Mouse (Mus musculus): Measurements from ENCODE around the gene Tenm3.

The Tenm3 gene

DNA sequence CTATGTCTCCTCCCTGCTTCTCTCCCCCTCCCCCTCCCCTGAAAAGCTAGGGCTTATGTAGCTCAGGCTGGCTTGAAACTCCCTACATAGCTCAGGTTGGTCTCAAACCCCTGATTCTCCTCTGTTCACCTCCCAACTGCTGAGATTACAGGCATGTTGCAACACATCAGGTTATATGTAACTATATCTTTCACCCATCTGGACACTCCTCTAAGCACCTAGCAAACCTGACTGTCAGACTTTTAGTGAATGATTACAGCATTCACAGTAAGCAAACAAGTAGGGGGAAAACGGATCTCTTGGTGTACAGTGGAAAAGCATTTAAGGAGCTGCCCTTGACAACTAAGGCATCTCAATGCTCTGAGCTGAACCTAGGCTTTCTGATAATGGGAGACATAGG is 366.9 kb downstream of the Tenm3 start:
- DNase-seq (ENCODE audit: low read depth in 1 of 2, low spot score in 2 of 2) = no peak

GRCm38 (mm10) chr8:48467633-48468032 is 376.1 kb downstream of the Tenm3 start:
- DNase-seq (ENCODE audit: low read depth in 1 of 2, low spot score in 2 of 2) = no peak

GRCm38 (mm10) chr8:48458373-48458772 is 385.4 kb downstream of the Tenm3 start:
- DNase-seq (ENCODE audit: low read depth in 1 of 2, low spot score in 2 of 2) = no peak

DNA sequence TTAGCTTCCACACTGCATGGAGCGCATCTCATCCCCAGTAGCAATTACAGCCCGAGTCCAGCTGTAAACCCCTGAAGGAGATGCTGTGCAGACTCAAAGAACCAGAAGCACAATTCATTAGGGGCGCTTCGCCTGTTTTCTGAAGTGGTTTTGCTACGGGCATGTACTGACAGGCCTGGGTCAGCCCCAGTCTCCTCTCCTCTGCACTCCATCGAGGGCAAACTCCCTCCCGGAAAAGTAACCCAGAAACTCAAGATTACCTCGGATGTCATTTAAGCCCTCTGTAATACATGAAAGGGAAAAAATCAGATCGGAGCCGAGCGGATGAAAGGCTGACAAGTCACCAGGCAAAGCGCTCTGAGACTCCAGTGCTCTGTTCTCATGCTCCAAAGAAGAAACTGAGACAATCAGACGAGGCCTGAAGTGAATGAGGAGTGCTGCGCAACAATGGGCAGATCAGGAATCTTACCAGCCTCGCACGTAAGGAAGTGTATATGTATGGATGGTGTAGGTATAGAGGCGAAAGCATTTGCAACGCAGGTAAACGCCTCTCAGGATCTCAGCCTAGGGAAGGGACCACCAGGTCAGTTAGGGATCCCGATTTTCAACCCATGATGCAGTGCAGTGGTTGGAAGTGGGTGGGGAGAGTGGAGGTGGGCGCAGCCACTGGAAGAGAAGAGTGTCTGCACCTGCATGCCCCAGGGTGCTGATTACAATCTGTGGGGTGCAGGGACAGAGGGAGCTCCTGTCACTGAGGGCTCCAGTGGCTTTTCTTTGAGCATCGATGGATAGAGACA is 387.2 kb downstream of the Tenm3 start:
- no peak for DNase-seq (ENCODE audit: low read depth in 1 of 2, low spot score in 2 of 2)

DNA sequence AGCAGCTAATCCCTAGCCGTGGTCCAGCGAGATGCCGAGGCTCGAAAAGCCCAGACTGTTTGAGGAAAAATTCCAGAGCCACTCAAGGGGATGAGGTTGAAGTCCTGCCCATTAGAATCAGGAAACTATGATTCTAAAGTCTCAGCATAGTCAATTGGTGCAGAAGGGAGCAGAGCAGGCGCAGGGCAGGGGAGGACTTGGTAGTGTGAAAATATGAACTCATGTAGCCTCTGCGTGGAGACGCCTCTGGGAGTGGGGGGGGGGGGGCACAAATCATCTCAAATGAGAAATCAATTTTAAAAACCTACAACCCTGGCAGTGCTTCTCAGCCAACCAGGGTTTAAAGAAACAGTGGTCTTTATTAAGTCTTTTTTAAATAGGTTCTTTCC is 392.5 kb downstream of the Tenm3 start:
- DNase-seq (ENCODE audit: low read depth in 1 of 2, low spot score in 2 of 2) = no peak

GRCm38 (mm10) chr8:48450397-48451246 is 393.1 kb downstream of the Tenm3 start:
- no peak for DNase-seq (ENCODE audit: low read depth in 1 of 2, low spot score in 2 of 2)

- DNase-seq (ENCODE audit: low read depth in 1 of 2, low spot score in 2 of 2) = no peak
Observed at GRCm38 (mm10) chr8:48449625-48450024, 394.1 kb downstream of the Tenm3 start.

DNA sequence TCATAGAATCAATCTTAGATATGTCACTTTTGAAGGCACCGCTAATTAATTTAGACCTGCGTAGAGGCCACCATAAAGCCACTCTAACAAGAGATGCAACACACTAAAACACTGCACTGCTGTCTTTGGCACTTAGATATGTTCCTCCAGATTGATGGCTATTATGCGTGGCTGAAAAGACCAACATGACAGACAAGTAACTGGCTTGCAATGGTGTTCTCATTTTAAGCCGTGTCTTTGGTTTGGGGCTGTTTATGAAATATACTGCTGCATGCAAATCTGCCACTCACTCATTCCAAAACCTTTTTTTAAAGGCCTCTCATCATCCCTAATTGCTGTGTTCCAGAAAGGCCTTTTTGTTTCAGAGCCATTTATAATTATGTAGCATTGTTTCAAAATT is 398.1 kb downstream of the Tenm3 start:
- no peak for DNase-seq (ENCODE audit: low read depth in 1 of 2, low spot score in 2 of 2)

GRCm38 (mm10) chr8:48439491-48439890 is 404.3 kb downstream of the Tenm3 start:
- DNase-seq (ENCODE audit: low read depth in 1 of 2, low spot score in 2 of 2) = no peak

DNA sequence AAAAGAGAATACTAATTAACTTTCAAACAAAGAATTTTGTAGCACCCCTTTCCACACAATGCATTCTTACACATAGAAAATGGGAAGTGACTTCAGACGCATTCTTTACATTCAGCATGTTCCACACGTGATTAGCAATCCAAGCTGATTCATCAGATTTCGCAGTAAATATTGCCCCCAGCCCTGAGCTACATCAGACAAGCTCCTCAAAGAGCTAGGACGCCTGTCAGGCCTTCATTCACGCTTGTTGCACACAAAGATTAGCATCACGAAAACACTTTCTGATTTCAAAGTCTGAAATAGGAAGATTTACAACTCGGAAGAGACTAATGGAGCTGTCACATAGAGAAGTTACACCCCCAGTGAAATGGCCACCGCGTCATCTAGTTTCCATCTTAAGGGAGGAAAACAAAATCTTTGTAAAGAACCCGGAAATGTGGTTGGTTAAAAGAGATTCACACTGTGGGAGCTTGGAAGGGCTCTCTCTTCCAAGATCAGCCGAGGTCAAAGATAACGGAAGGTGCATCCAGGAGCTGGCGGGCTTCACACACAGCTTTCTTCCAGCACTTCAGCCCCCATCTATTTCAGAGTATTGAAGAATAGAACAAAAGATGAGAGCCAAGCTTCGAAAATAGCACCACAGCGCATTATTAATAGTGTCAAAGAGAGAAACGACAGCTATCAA is 406.1 kb downstream of the Tenm3 start:
- no peak for DNase-seq (ENCODE audit: low read depth in 1 of 2, low spot score in 2 of 2)

- DNase-seq (ENCODE audit: low read depth in 1 of 2, low spot score in 2 of 2) = no peak
Observed at GRCm38 (mm10) chr8:48425101-48425500, 418.6 kb downstream of the Tenm3 start.

DNA sequence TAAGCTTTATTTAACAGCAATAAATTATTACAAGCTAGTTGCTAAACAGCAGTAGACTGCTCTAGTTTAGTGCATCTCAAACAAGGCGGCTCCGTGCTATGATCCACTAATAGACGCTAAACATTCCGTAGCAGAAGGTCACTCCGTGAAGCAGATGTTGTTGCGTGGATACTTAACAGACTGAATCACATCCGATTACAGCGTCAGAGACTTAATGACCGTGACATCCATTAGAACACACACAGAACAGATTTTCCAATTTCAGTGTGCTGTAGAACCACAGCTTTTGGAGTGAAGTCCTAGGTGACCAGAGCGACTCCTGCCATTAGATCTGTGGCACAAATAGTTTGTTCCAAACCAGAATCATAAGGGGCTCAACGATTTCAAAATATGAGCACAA is 426.0 kb downstream of the Tenm3 start:
- DNase-seq (ENCODE audit: low read depth in 1 of 2, low spot score in 2 of 2) = no peak

DNA sequence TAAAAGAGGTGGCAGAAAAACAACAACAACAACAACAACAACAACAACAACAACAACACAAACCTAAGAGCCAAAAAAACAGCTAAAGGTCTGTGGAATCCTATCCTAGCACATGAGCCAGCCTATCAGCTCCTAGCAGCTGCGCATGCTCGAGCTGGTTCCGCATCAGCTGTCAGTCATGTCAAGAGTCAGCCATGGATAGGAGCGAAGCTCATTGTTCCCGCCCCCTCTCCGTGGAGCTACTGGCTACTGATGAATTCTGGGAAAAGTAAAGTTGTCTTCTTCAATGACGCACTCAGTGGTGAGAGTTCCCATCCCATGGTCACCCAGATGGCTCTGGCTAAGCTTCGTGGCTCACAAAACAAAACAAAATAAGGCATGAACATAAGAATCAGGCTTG is 432.8 kb downstream of the Tenm3 start:
- no peak for DNase-seq (ENCODE audit: low read depth in 1 of 2, low spot score in 2 of 2)

DNA sequence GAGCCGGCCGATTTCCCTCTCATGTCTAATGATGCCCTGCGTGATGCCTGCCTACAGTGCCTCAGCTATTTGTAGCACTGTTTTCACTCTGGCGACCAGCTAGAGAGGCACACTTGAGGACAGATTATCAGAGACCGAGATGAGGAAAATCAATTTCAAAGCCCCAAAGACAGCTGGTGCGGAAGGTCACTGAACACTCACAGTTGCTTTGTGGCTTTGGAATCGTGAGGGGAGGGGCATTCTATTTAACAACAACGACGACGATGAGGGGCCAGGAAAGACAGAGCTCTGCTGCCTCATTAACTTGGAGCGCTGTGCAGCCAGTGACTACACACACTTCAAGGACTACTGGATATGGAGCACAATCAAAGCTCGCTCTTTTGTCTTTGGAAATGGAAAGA is 443.2 kb downstream of the Tenm3 start:
- no peak for DNase-seq (ENCODE audit: low read depth in 1 of 2, low spot score in 2 of 2)

DNA sequence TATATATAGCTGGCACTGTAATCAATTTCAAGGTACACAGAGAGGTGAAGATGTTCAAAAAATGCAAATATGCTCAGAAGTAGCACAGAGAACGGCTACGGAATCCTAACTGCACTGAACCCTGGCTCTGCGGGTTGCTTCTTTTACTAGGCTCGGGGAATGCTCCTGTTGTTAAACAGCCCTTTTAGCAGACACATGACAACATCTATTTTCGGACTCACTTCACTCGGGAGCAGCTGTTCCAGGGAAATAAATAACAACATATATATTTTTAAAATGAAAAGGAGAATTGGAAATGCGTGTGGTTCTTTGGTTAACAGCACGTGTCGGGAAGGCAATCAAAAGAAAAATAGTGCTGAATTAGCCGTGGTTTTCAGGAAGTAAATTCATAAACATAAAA is 457.9 kb downstream of the Tenm3 start:
- no peak for DNase-seq (ENCODE audit: low read depth in 1 of 2, low spot score in 2 of 2)

- no peak for DNase-seq (ENCODE audit: low read depth in 1 of 2, low spot score in 2 of 2)
Observed at GRCm38 (mm10) chr8:48380035-48380434, 463.7 kb downstream of the Tenm3 start.

- DNase-seq (ENCODE audit: low read depth in 1 of 2, low spot score in 2 of 2) = no peak
Observed at GRCm38 (mm10) chr8:48376774-48377173, 467.0 kb downstream of the Tenm3 start.

- DNase-seq (ENCODE audit: low read depth in 1 of 2, low spot score in 2 of 2) = no peak
Observed at GRCm38 (mm10) chr8:48375183-48375582, 468.6 kb downstream of the Tenm3 start.

- DNase-seq (ENCODE audit: low read depth in 1 of 2, low spot score in 2 of 2) = no peak
Observed at GRCm38 (mm10) chr8:48373404-48373803, 470.3 kb downstream of the Tenm3 start.

GRCm38 (mm10) chr8:48367164-48367563 is 476.6 kb downstream of the Tenm3 start:
- no peak for DNase-seq (ENCODE audit: low read depth in 1 of 2, low spot score in 2 of 2)

GRCm38 (mm10) chr8:48356849-48357248 is 486.9 kb downstream of the Tenm3 start:
- DNase-seq (ENCODE audit: low read depth in 1 of 2, low spot score in 2 of 2) = no peak

DNA sequence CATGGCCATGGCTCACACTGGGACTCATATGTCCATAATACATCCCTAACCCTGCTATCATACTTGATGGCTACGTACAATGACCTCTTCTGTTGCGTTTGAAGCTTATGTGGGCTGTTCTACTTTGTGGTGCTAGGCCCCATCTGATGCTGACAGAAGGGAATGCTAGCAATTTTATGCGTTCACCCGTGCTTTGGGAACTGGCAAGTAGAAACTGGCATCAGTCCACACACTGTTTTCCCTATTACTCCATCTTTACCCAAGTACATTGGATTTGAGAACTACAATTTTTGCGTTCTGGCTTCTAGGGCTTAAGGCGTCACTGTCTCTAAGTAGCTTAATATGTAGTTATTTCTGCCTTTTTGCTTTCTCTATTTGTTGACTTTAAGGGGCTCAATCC is 490.3 kb downstream of the Tenm3 start:
- no peak for DNase-seq (ENCODE audit: low read depth in 1 of 2, low spot score in 2 of 2)

Data from monocyte, adult 2 months (primary cell).